Mouse (Mus musculus): ENCODE measurements around the gene Prkn. TPM values are rescaled to one million over a fixed set of nuclear protein-coding genes. Genes with fewer than 3 reads are reported as not detected.

The Prkn gene
- polyA plus RNA-seq, 1 experiment from 2014 or later = 2.1 TPM

GRCm38 (mm10) chr17:11612801-11613531, 772.8 kb downstream of the Prkn start:
- ATAC-seq (ENCODE audit: low FRiP score, low read depth) = no peak
- Histone ChIP-seq H3K4me2 (replicated peaks) (no peak overlapping the region), H3K27ac (no peak overlapping the region), H3K9me3 (no peaks in the 10 kb centered on the region), H3K27me3 (peaks cover 11% of the 10 kb centered on the region), H3K4me1 (peaks cover 9% of the 10 kb centered on the region; the same call in 1 of the 2 replicates), H3K4me3 (no peak overlapping the region), H3K9ac (no peak overlapping the region), H3K36me3 (no peaks in the 10 kb centered on the region)
- WGBS = 54% methylated on average over 21 of the region's 21 CpGs

GRCm38 (mm10) chr17:11617552-11617951, 777.4 kb downstream of the Prkn start:
- H3K4me1 ChIP-seq = 0 out of 2 replicates have a peak, but pooled peaks cover 3% of the 10 kb centered on the region
- no peak overlapping the region for H3K9ac ChIP-seq
- no peaks in the 10 kb centered on the region for H3K9me3 ChIP-seq
- 72% methylated on average over 2 of the region's 2 CpGs for WGBS
- no peak for ATAC-seq (ENCODE audit: low FRiP score, low read depth)
- no peak overlapping the region for H3K4me3 ChIP-seq
- no peak overlapping the region for H3K27ac ChIP-seq
- H3K36me3 ChIP-seq = no peaks in the 10 kb centered on the region
- peaks cover under 1% of the 10 kb centered on the region; the same call in 1 of the 2 replicates for H3K27me3 ChIP-seq
- no peak overlapping the region for H3K4me2 ChIP-seq (replicated peaks)

GRCm38 (mm10) chr17:11618886-11619590, 778.9 kb downstream of the Prkn start:
- H3K4me1 ChIP-seq = no peaks in the 10 kb centered on the region
- H3K4me2 ChIP-seq (replicated peaks) = no peak overlapping the region
- ATAC-seq (ENCODE audit: low FRiP score, low read depth) = no peak
- no peak overlapping the region for H3K9ac ChIP-seq
- H3K27ac ChIP-seq = no peak overlapping the region
- no peaks in the 10 kb centered on the region for H3K9me3 ChIP-seq
- 83% methylated on average over 8 of the region's 8 CpGs for WGBS
- H3K36me3 ChIP-seq = no peaks in the 10 kb centered on the region
- H3K4me3 ChIP-seq = no peak overlapping the region
- H3K27me3 ChIP-seq = no peaks in the 10 kb centered on the region

- Histone ChIP-seq H3K27me3 (no peaks in the 10 kb centered on the region), H3K4me3 (no peak overlapping the region), H3K9me3 (no peaks in the 10 kb centered on the region), H3K4me2 (replicated peaks) (no peak overlapping the region), H3K36me3 (no peaks in the 10 kb centered on the region), H3K4me1 (no peaks in the 10 kb centered on the region), H3K27ac (no peak overlapping the region), H3K9ac (no peak overlapping the region)
- WGBS = 76% methylated on average over 3 of the region's 3 CpGs
- ATAC-seq (ENCODE audit: low FRiP score, low read depth) = no peak
Observed at GRCm38 (mm10) chr17:11620770-11621169, 780.6 kb downstream of the Prkn start.

GRCm38 (mm10) chr17:11621492-11621891, 781.3 kb downstream of the Prkn start:
- ATAC-seq (ENCODE audit: low FRiP score, low read depth) = no peak
- Histone ChIP-seq H3K4me2 (replicated peaks) (no peak overlapping the region), H3K4me3 (no peak overlapping the region), H3K9ac (no peak overlapping the region), H3K27me3 (no peaks in the 10 kb centered on the region), H3K36me3 (no peaks in the 10 kb centered on the region), H3K4me1 (no peaks in the 10 kb centered on the region), H3K27ac (no peak overlapping the region), H3K9me3 (no peaks in the 10 kb centered on the region)
- WGBS = 59% methylated on average over 3 of the region's 3 CpGs

GRCm38 (mm10) chr17:11626306-11626705, 786.1 kb downstream of the Prkn start:
- Histone ChIP-seq H3K4me2 (replicated peaks) (no peak overlapping the region), H3K4me1 (no peaks in the 10 kb centered on the region), H3K36me3 (no peaks in the 10 kb centered on the region), H3K9me3 (no peaks in the 10 kb centered on the region), H3K9ac (no peak overlapping the region), H3K27ac (no peak overlapping the region), H3K4me3 (no peak overlapping the region), H3K27me3 (no peaks in the 10 kb centered on the region)
- 81% methylated on average over 3 of the region's 3 CpGs for WGBS
- ATAC-seq (ENCODE audit: low FRiP score, low read depth) = no peak

GRCm38 (mm10) chr17:11635121-11635520, 794.9 kb downstream of the Prkn start:
- Histone ChIP-seq H3K27me3 (no peaks in the 10 kb centered on the region), H3K36me3 (no peaks in the 10 kb centered on the region), H3K4me3 (no peak overlapping the region), H3K4me2 (replicated peaks) (no peak overlapping the region), H3K4me1 (no peaks in the 10 kb centered on the region), H3K27ac (no peak overlapping the region), H3K9me3 (no peaks in the 10 kb centered on the region; the same call in 1 of the 2 replicates), H3K9ac (no peak overlapping the region)
- no peak for ATAC-seq (ENCODE audit: low FRiP score, low read depth)
- 90% methylated on average over 11 of the region's 11 CpGs for WGBS

- no peak overlapping the region for H3K4me2 ChIP-seq (replicated peaks)
Observed at GRCm38 (mm10) chr17:11637642-11638041, 797.5 kb downstream of the Prkn start.

GRCm38 (mm10) chr17:11638451-11638850, 798.3 kb downstream of the Prkn start:
- H3K4me2 ChIP-seq (replicated peaks) = no peak overlapping the region
- no peak overlapping the region for H3K27ac ChIP-seq
- H3K9me3 ChIP-seq = no peaks in the 10 kb centered on the region; the same call in 1 of the 2 replicates
- ATAC-seq (ENCODE audit: low FRiP score, low read depth) = no peak
- H3K27me3 ChIP-seq = no peaks in the 10 kb centered on the region
- no peaks in the 10 kb centered on the region for H3K36me3 ChIP-seq
- no peaks in the 10 kb centered on the region for H3K4me1 ChIP-seq
- 80% methylated on average over 6 of the region's 6 CpGs for WGBS
- no peak overlapping the region for H3K9ac ChIP-seq
- H3K4me3 ChIP-seq = no peak overlapping the region

More at GRCm38 (mm10) chr17:11637642-11638041, 797.5 kb downstream of the Prkn start:
- Histone ChIP-seq H3K27me3 (no peaks in the 10 kb centered on the region), H3K9me3 (no peaks in the 10 kb centered on the region; the same call in 1 of the 2 replicates), H3K36me3 (no peaks in the 10 kb centered on the region), H3K4me1 (no peaks in the 10 kb centered on the region), H3K27ac (no peak overlapping the region), H3K9ac (no peak overlapping the region), H3K4me3 (no peak overlapping the region)
- no peak for ATAC-seq (ENCODE audit: low FRiP score, low read depth)
- WGBS = 83% methylated on average over 10 of the region's 10 CpGs

GRCm38 (mm10) chr17:11639786-11640185, 799.6 kb downstream of the Prkn start:
- ATAC-seq (ENCODE audit: low FRiP score, low read depth) = no peak
- Histone ChIP-seq H3K27ac (no peak overlapping the region), H3K36me3 (no peaks in the 10 kb centered on the region), H3K9me3 (no peaks in the 10 kb centered on the region; the same call in 1 of the 2 replicates), H3K4me2 (replicated peaks) (no peak overlapping the region), H3K4me1 (no peaks in the 10 kb centered on the region), H3K9ac (no peak overlapping the region), H3K27me3 (no peaks in the 10 kb centered on the region), H3K4me3 (no peak overlapping the region)
- WGBS = 85% methylated on average over 5 of the region's 5 CpGs

GRCm38 (mm10) chr17:11642328-11642727, 802.1 kb downstream of the Prkn start:
- WGBS = 80% methylated on average over 1 of the region's 1 CpGs

GRCm38 (mm10) chr17:11644016-11644415, 803.8 kb downstream of the Prkn start:
- no peak overlapping the region for H3K4me2 ChIP-seq (replicated peaks)
- no peaks in the 10 kb centered on the region for H3K27me3 ChIP-seq
- 84% methylated on average over 4 of the region's 4 CpGs for WGBS
- H3K9me3 ChIP-seq = no peaks in the 10 kb centered on the region
- no peak overlapping the region for H3K4me3 ChIP-seq
- H3K4me1 ChIP-seq = no peaks in the 10 kb centered on the region
- no peak overlapping the region for H3K27ac ChIP-seq
- no peaks in the 10 kb centered on the region for H3K36me3 ChIP-seq
- H3K9ac ChIP-seq = no peak overlapping the region
- no peak for ATAC-seq (ENCODE audit: low FRiP score, low read depth)

More at GRCm38 (mm10) chr17:11642328-11642727, 802.1 kb downstream of the Prkn start:
- Histone ChIP-seq H3K9ac (no peak overlapping the region), H3K36me3 (no peaks in the 10 kb centered on the region), H3K4me3 (no peak overlapping the region), H3K27ac (no peak overlapping the region), H3K4me2 (replicated peaks) (no peak overlapping the region), H3K4me1 (no peaks in the 10 kb centered on the region), H3K27me3 (no peaks in the 10 kb centered on the region), H3K9me3 (no peaks in the 10 kb centered on the region)
- no peak for ATAC-seq (ENCODE audit: low FRiP score, low read depth)
